Mouse (Mus musculus) bone marrow macrophage, adult 2 months (primary cell): ENCODE results near the gene Gm10570. TPM values are rescaled to one million over a fixed set of nuclear protein-coding genes. Genes with fewer than 3 reads are reported as not detected.
A peak's percentile ranks its signal among the peaks of the same experiment; 100 is the strongest.

Source experiments
- H3K27ac ChIP-seq: 2 replicates; pipeline ENCODE4 v1.5.1; 2012; ENCODE audit warnings: low read depth, low read length; ENCODE audit not compliant: insufficient read depth
- H3K4me1 ChIP-seq: 2 replicates; pipeline ENCODE4 v1.6.1; 2012; ENCODE audit warnings: low read length; ENCODE audit not compliant: control insufficient read depth, insufficient read depth
- H3K4me3 ChIP-seq: 2 replicates; pipeline ENCODE4 v1.5.1; 2012; ENCODE audit warnings: mild to moderate bottlenecking, low read length, moderate library complexity; ENCODE audit not compliant: insufficient read depth
- CTCF ChIP-seq: IDR thresholded peaks from 2 replicates; pipeline ENCODE4 v1.5.1; 2012; ENCODE audit warnings: low read depth, mild to moderate bottlenecking, low read length, moderate library complexity
- POLR2A ChIP-seq: IDR thresholded peaks from 2 replicates; pipeline ENCODE4 v1.6.1; 2012; ENCODE audit warnings: mild to moderate bottlenecking, low read depth, low read length, borderline replicate concordance
- polyA plus RNA-seq: library from polyadenylated mRNA; stranded (reverse); fragments of >200 nt; gene quantifications from 2 replicates; pipeline ENCODE4 v1.2.4, GENCODE M21; 2012; ENCODE audit not compliant: missing spikeins, insufficient read depth, insufficient read length

Gene Gm10570
- polyA plus RNA-seq, 1 experiment: not detected

DNA sequence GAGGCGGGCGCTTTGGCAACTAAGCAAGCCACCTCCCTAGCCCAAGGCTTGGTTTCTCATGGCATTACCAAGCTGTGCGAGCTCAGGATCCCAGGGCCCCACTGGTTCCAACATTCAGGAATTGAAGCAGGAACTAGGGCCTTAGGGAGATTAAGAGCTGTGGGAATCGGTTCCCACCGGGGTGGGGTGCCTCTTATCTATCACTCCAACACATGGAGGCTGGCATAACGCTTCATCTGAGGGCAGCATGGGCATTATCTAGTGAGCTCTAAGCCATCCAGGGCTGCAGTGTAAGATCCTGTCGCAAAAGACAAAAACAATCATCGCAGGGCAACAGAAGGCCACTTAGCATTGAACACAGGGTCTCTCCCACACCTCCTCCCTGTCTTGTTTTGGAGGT, 14.0 kb downstream of the Gm10570 start:
- Histone ChIP-seq H3K4me3 (no peak overlapping the region), H3K4me1 (peaks cover 6% of the 10 kb centered on the region), H3K27ac (no peak overlapping the region)
- TF ChIP-seq POLR2A (no peak), CTCF (no peak)

DNA sequence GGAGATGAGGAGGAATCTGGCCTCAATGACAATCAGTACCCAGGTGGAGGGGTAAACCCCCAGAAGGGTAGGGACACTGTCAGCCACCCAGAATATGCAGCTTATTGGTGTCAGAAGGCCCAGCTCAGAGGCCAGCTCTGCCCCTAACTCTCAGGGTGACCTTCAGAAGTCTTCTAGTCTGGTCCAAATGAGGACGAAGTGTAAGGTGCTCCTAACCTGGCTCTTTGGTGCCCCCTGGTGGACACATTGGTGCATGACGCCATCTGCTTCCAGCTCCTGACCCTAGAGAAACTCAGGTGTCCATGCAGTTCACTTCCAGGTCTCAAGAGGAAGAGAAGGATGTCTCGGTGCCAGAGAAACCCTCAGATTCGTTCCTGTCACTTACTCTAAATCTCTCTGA, 16.2 kb downstream of the Gm10570 start:
- Histone ChIP-seq H3K4me3 (no peak overlapping the region), H3K27ac (no peak overlapping the region), H3K4me1 (peaks cover 6% of the 10 kb centered on the region)
- TF ChIP-seq CTCF (peak; percentile 86), POLR2A (no peak)

DNA sequence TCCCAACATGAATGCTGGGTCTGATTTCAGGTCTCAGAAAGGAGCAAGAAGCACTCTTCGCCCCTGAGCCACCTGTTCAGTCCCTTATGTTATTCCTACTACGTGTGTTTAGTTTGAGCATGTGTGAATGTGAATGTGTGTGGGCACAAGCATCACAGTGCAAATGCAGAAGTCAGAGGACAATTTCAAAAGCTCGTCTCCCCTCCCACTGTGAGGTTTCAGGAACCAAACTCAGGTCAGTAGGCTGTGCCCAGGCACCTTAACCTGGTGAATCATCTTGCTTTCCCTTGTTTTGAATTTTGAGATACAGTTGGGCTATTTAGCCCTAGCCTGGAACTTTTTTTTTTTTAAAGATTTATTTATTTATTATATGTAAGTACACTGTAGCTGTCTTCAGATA, 18.6 kb downstream of the Gm10570 start:
- H3K4me3 ChIP-seq: no peak overlapping the region
- no peak overlapping the region for H3K27ac ChIP-seq
- peaks cover 4% of the 10 kb centered on the region for H3K4me1 ChIP-seq
- TF ChIP-seq CTCF (no peak), POLR2A (no peak)

DNA sequence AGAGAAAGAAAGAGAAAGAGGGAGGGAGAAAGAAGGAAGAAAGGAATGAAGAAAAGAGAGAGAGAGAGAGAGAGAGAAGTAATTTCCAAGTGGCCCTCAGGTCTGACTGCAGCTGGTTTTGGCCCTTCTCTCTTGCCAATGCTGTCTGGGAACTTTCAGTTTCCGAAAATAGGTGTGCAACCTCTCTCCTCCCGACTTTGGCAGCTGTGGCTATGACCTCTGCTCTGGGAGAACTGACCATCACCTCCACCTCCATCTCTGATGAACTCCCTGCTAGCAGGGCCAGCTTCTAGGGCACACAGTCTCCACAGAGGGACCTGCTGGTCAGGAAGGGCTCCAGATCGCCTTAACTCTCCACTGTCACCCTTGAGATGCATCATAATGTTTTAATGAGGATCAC, 21.9 kb downstream of the Gm10570 start:
- Histone ChIP-seq H3K27ac (no peak overlapping the region), H3K4me1 (peaks cover 19% of the 10 kb centered on the region), H3K4me3 (no peak overlapping the region)
- no peak for TF ChIP-seq POLR2A
- TF ChIP-seq CTCF: no peak

DNA sequence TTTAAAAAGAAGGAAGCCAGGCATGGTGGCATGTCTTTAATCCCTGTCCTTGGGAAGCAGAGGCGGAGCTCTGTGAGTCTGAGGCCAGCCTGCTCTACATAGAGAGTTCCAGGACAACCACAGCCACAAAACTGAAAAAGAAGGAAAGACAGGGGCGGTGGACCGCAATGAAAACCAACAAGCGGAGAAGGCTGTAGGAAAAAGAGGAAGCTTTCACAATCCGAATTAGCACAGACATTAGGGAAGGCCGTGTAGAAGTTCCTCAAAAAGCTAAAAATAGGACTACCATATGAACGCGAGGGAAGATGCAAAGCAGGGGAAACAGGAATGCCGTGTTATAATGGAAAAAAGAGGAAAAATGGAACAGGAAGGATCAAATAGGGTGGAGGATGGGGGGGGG, 24.6 kb downstream of the Gm10570 start:
- H3K4me3 ChIP-seq: no peak overlapping the region
- TF ChIP-seq CTCF: no peak
- H3K4me1 ChIP-seq: peaks cover 16% of the 10 kb centered on the region
- peak overlapping the region; percentile 5 for H3K27ac ChIP-seq

DNA sequence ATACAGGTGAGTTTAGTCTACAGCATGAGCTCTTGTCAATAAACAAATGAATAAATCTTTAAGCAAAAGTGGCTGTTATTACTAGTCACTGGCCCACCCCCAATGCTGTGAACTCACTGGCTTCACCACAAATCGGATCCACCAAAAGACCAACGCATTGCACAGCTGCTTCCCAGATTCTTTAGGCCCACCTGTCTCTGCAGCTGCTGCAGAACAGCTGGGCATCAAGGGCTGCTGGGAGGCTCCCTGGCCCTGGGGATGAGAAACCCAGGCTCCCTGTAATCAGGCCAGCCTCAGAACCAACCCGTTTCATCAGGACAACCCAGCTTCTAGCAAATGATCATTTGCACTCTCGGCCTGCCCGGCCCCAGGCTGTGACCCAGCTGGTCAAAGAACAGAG, 25.6 kb downstream of the Gm10570 start:
- Histone ChIP-seq H3K4me3 (no peak overlapping the region), H3K27ac (no peak overlapping the region), H3K4me1 (peaks cover 16% of the 10 kb centered on the region)
- TF ChIP-seq POLR2A: no peak
- no peak for TF ChIP-seq CTCF

DNA sequence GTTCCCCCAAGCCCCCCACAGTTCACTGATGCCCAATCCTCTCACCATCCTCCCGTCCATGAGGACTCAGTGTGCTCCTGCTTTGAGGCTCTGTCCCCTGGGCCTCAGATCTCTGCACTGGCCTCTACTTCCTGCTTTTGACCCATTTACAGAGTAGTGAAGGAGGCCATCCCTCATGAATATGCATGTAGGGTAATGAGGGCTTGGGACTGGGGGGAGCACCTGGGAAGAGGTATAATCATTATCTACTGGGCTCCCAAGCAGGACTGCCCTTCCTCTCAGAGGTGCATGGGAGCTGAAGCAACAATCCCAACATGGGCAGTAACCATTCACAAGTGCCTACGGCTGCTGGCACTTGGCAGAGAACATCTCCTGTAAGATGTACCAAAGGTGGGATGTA, 29.4 kb downstream of the Gm10570 start, which contains the start of gene Serinc2:
Serinc2 (minus strand) TSS at position 101 of the 400 bp plus-strand sequence.
- Histone ChIP-seq H3K4me1 (peaks cover 12% of the 10 kb centered on the region), H3K27ac (no peak within 1 kb of the TSS), H3K4me3 (no peak within 1 kb of the TSS)
- TF ChIP-seq CTCF (no peak), POLR2A (no peak)

DNA sequence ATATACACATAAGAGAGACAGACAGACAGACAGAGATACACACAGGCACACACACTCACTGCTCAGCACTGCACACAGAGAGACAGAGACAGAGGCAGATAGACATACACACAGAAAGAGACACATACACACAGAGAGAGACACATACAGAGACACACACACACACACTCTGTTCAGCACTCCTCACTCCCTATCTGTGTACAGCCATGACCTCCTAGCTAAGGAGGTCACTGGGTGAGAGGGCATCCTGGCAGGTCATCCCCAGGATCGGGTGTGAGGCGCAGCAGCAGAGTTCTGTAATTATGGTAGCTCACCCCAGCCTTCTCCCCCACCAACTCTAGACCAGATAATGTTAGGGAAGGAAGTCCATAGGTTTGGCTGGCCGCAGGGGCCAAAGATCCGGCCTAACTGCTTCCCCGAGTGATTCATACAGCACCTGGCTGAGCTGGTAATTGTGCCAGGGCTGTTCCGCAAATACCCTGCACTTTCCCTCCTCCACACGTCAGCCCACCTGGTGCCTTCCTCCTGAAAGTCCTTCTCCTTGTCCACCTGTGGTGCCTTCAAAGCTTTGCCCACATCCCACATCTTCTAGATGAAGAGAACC, 31.8 kb downstream of the Gm10570 start:
- Histone ChIP-seq H3K4me3 (no peak overlapping the region), H3K4me1 (0 out of 2 replicates have a peak, but pooled peaks cover 5% of the 10 kb centered on the region), H3K27ac (no peak overlapping the region)
- TF ChIP-seq POLR2A (no peak), CTCF (no peak)

DNA sequence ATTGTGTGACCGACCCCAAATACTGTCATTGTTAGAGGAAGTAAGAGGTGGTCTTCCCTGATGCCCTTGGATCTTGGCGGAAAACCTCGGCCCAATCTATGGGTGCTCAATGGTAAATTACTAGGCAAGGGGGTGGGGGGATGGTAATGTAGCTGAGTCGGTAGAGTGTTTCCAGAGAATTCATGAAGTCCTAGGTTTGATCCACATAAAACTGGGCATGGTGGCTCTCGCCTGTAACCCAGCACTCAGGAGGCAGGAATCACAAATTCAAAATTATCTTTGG, 32.7 kb downstream of the Gm10570 start:
- TF ChIP-seq POLR2A (no peak), CTCF (no peak)
- no peak overlapping the region for H3K4me3 ChIP-seq
- peaks cover 8% of the 10 kb centered on the region for H3K4me1 ChIP-seq
- no peak overlapping the region for H3K27ac ChIP-seq

DNA sequence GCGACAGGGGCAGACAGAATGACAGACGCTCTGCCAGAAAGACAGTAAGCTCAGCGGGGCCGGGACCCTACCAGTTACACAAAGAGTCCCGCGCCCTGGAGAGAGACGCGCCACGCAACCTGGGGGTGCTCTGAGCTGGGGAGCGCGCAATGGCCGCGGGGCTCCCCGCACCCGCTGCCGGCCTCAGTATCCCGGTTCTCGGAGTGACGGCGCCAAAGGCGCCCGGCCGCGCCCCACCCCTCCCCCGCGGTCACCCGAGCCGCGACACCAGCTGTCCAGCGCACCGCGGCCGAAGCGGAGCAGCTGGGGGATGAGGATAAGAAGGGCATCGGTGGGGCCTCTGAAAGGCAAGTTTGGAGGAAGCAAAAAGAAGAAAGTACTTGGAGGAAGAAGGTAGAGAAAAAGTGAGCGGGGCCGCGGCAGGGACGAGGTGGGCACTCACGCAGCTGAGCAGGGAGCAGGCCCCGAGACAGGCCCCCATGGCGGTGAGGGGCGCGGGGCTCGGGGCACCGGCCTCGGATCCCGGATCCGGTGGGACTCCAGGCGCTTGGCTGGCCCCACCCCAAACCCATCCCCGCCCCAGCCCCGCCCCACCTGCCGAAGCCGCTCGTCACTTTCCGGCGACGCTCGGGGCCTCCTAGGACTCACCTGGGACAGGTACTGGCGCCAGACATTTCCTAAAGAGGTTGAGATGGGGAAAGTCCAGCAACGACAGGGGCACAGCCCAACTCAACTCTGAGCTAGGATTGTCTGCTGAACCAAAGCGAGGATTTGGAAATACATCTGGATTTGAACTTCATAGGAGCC, 33.3 kb downstream of the Gm10570 start:
- Histone ChIP-seq H3K4me3 (peak overlapping the region; percentile 21; the same call in 1 of the 2 replicates), H3K27ac (no peak overlapping the region), H3K4me1 (peaks cover 11% of the 10 kb centered on the region)
- no peak for TF ChIP-seq CTCF
